Comparison of ENCODE assay signal across 9 mouse cellular contexts in the genomic region with DNA sequence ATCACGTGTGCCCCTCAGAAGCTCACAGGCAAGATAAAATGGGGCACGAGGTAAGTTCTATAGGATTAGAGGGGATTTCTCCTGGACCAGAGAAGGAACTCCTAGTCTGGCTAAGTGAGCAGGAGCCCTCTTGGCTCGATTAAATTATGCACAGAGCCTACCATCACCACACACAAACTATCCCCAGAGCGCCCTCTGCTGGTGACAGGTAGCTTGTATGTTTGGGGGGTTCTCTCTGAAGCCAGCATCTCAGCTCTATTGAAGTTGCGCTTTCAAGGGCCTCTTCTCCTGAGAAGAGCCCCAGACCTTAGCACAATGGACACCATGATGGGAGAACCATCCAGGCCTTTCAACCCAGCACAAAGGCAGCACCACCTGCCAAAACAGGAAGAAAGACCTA.
A peak's percentile ranks its signal among the peaks of the same experiment; 100 is the strongest.
DNase-seq lines count a peak whose midpoint lies in the region; ATAC-seq and TF ChIP-seq lines count a peak whose summit lies in the region.
"Had no signal": no experiment of that assay in that cellular context is flagged by ENCODE, and none has a peak within 500 bp of the region (broad histone marks: within the 10 kb centered on the region; RNA-seq: fewer than 3 reads in every experiment).

No protein-coding gene starts in this region.

- WGBS in liver, postnatal 0 days (ENCODE audit: insufficient replicate concordance) = 43% methylated on average over 5 of the region's 5 CpGs

- no peaks in the 10 kb centered on the region for H3K9me3 ChIP-seq in liver, postnatal 0 days (ENCODE audit: low read length)
- H3K9me3 ChIP-seq: heart, embryonic 13.5 days had no signal

- H3K4me2 ChIP-seq in liver, postnatal 0 days (ENCODE audit: low read depth, low read length) = no peak overlapping the region
- H3K4me2 ChIP-seq: heart, embryonic 13.5 days had no signal

- TF ChIP-seq CTCF in C2C12 (IDR thresholded peaks at IDR 0.05; ENCODE audit: control insufficient read depth, insufficient read depth, insufficient read length) = peak; percentile 38
- peak; percentile 72 for TF ChIP-seq CTCF in liver, postnatal 0 days (IDR thresholded peaks at IDR 0.05; ENCODE audit: low read depth)

- H3K4me3 ChIP-seq in C2C12 (ENCODE audit: insufficient read depth, poor library complexity, severe bottlenecking) = no peak overlapping the region
- no peak overlapping the region for H3K4me3 ChIP-seq in liver, postnatal 0 days (ENCODE audit: low read depth, low read length)
- H3K4me3 ChIP-seq: heart, embryonic 13.5 days had no signal

- no peak overlapping the region for H3K27ac ChIP-seq in liver, postnatal 0 days (ENCODE audit: low read depth)
- H3K27ac ChIP-seq: heart, embryonic 13.5 days had no signal

- H3K27me3 ChIP-seq in C2C12 (ENCODE audit: control insufficient read depth, insufficient read depth, insufficient read length) = peaks cover 4% of the 10 kb centered on the region
- no peaks in the 10 kb centered on the region for H3K27me3 ChIP-seq in liver, postnatal 0 days (ENCODE audit: insufficient read depth, low read length)
- H3K27me3 ChIP-seq: heart, embryonic 13.5 days had no signal

- no peak overlapping the region for H3K9ac ChIP-seq in liver, postnatal 0 days (replicated peaks)
- H3K9ac ChIP-seq: heart, embryonic 13.5 days had no signal

- ATAC-seq in common myeloid progenitor, adult 5-6 weeks (replicated peaks; ENCODE audit: low read depth, poor library complexity, severe bottlenecking) = peak; percentile 80
- ATAC-seq in liver, postnatal 0 days = no peak

- no peaks in the 10 kb centered on the region for H3K79me2 ChIP-seq in C2C12 (ENCODE audit: control insufficient read depth, insufficient read depth)

- H3K36me3 ChIP-seq in C2C12 (ENCODE audit: control insufficient read depth, insufficient read depth) = no peaks in the 10 kb centered on the region
- no peaks in the 10 kb centered on the region for H3K36me3 ChIP-seq in liver, postnatal 0 days (replicated peaks; ENCODE audit: insufficient read depth, low read length)
- H3K36me3 ChIP-seq: heart, embryonic 13.5 days had no signal

- peak; percentile 51 to 85 for DNase-seq in adrenal gland, adult (ENCODE audit: inconsistent age in 2 of 2, low spot score in 1 of 2)
- peak; percentile 87 for DNase-seq in gastrocnemius, postnatal 10 days
- peak; percentile 44 to 83 for DNase-seq in kidney, postnatal 36 days
- peak; percentile 71 for DNase-seq in liver, postnatal 0 days
- DNase-seq in retina, postnatal 1 day = peak; percentile 86
- peak; percentile 38 to 81 for DNase-seq in urinary bladder, postnatal 4 days (ENCODE audit: low spot score in 2 of 2)

- no peak overlapping the region for H3ac ChIP-seq in C2C12 (ENCODE audit: control insufficient read depth, insufficient read length, low read depth)

- no peaks in the 10 kb centered on the region for H3K79me3 ChIP-seq in C2C12 (ENCODE audit: low read depth)

- no peaks in the 10 kb centered on the region for H3K4me1 ChIP-seq in liver, postnatal 0 days (ENCODE audit: insufficient read depth)

- no peak for TF ChIP-seq EP300 in liver, postnatal 0 days (IDR thresholded peaks at IDR 0.05; ENCODE audit: low read depth)

TF ChIP-seq in C2C12, 6 proteins besides CTCF, POLR2A, EP300 and RAD21:
- no peak for TF ChIP-seq MYOG (IDR thresholded peaks at IDR 0.05; ENCODE audit: control insufficient read depth, extremely low read depth, insufficient read length)
- TF ChIP-seq FOSL1 (IDR thresholded peaks at IDR 0.05; ENCODE audit: insufficient read depth, low read length, poor library complexity, severe bottlenecking) = no peak
- no peak for TF ChIP-seq USF1 (IDR thresholded peaks at IDR 0.05; ENCODE audit: low read depth)
- no peak for TF ChIP-seq CEBPB (IDR thresholded peaks at IDR 0.05; ENCODE audit: low read depth)
- TF ChIP-seq MAX (IDR thresholded peaks at IDR 0.05) = no peak
- no peak for TF ChIP-seq MYOD1 (IDR thresholded peaks at IDR 0.05; ENCODE audit: control insufficient read depth, insufficient read length, low read depth)
